18 mouse cellular contexts compared by ENCODE assay signal in genomic region chr1:171501016-171501610, GRCm38 (mm10). TPM values are rescaled to one million over a fixed set of nuclear protein-coding genes. Genes with fewer than 3 reads are reported as not detected.
DNase-seq lines count a peak whose midpoint lies in the region; ATAC-seq lines count a peak whose summit lies in the region.
"Had no signal": no experiment of that assay in that cellular context is flagged by ENCODE, and none has a peak within 500 bp of the region (broad histone marks: within the 10 kb centered on the region; RNA-seq: fewer than 3 reads in every experiment).

No protein-coding gene starts in this region.

- H3K9ac ChIP-seq in heart, embryonic 16.5 days (ENCODE audit: low read length) = no peak overlapping the region
- no peak overlapping the region for H3K9ac ChIP-seq in embryonic facial prominence, embryonic 12.5 days
- no peak overlapping the region for H3K9ac ChIP-seq in limb, embryonic 12.5 days (replicated peaks)
- H3K9ac ChIP-seq: forebrain, embryonic 12.5 days; lung, embryonic 15.5 days had no signal

- no peak overlapping the region for H3K4me3 ChIP-seq in heart, embryonic 16.5 days (ENCODE audit: low read length)
- peak overlapping the region; percentile 34 for H3K4me3 ChIP-seq in megakaryocyte, embryonic 14.5 days (replicated peaks)
- H3K4me3 ChIP-seq in embryonic facial prominence, embryonic 12.5 days = no peak overlapping the region
- no peak overlapping the region for H3K4me3 ChIP-seq in limb, embryonic 12.5 days (replicated peaks)

- H3K27me3 ChIP-seq in heart, embryonic 16.5 days (ENCODE audit: control insufficient read depth, insufficient read depth, low read length) = no peaks in the 10 kb centered on the region
- no peaks in the 10 kb centered on the region for H3K27me3 ChIP-seq in megakaryocyte, embryonic 14.5 days (replicated peaks)
- no peaks in the 10 kb centered on the region for H3K27me3 ChIP-seq in embryonic facial prominence, embryonic 12.5 days
- H3K27me3 ChIP-seq in limb, embryonic 12.5 days = no peaks in the 10 kb centered on the region
- H3K27me3 ChIP-seq: forebrain, embryonic 12.5 days; lung, embryonic 15.5 days had no signal

- peak overlapping the region; percentile 95 for H3K27ac ChIP-seq in heart, embryonic 16.5 days (ENCODE audit: low read length)
- peak overlapping the region; percentile 43; the same call in 1 of the 2 replicates for H3K27ac ChIP-seq in embryonic facial prominence, embryonic 12.5 days
- peak overlapping the region; percentile 79; the same call in 1 of the 2 replicates for H3K27ac ChIP-seq in limb, embryonic 12.5 days

- 49% methylated on average over 6 of the region's 6 CpGs for WGBS in heart, embryonic 16.5 days
- 62% methylated on average over 6 of the region's 6 CpGs for WGBS in embryonic facial prominence, embryonic 12.5 days
- 56% methylated on average over 6 of the region's 6 CpGs for WGBS in limb, embryonic 12.5 days

- no peak for ATAC-seq in heart, embryonic 16.5 days (replicated peaks; ENCODE audit: extremely low read depth, insufficient read depth, low FRiP score)
- ATAC-seq in megakaryocyte, adult 5-6 weeks (ENCODE audit: poor library complexity, severe bottlenecking) = no peak
- ATAC-seq in embryonic facial prominence, embryonic 12.5 days (ENCODE audit: insufficient number of reproducible peaks, insufficient read depth, low FRiP score, low TSS enrichment) = no peak
- ATAC-seq in limb, embryonic 12.5 days (ENCODE audit: insufficient number of reproducible peaks, insufficient read depth, low FRiP score, low TSS enrichment, low read depth) = no peak

- H3K4me1 ChIP-seq in heart, embryonic 16.5 days (ENCODE audit: control insufficient read depth, insufficient read depth, low read length) = peaks cover 7% of the 10 kb centered on the region
- H3K4me1 ChIP-seq in megakaryocyte, embryonic 14.5 days = peaks cover 39% of the 10 kb centered on the region
- 0 out of 2 replicates have a peak, but pooled peaks cover 3% of the 10 kb centered on the region for H3K4me1 ChIP-seq in embryonic facial prominence, embryonic 12.5 days
- peaks cover 3% of the 10 kb centered on the region for H3K4me1 ChIP-seq in limb, embryonic 12.5 days (replicated peaks)

- H3K9me3 ChIP-seq in heart, embryonic 16.5 days (replicated peaks; ENCODE audit: control insufficient read depth, low read length) = peaks cover 7% of the 10 kb centered on the region
- no peaks in the 10 kb centered on the region for H3K9me3 ChIP-seq in megakaryocyte, embryonic 14.5 days
- 0 out of 2 replicates have a peak, but pooled peaks cover 1% of the 10 kb centered on the region for H3K9me3 ChIP-seq in embryonic facial prominence, embryonic 12.5 days
- H3K9me3 ChIP-seq in limb, embryonic 12.5 days = 0 out of 2 replicates have a peak, but pooled peaks cover 3% of the 10 kb centered on the region
- H3K9me3 ChIP-seq: forebrain, embryonic 12.5 days; lung, embryonic 15.5 days had no signal

- H3K36me3 ChIP-seq in heart, embryonic 16.5 days (ENCODE audit: control insufficient read depth, insufficient read depth) = no peaks in the 10 kb centered on the region
- H3K36me3 ChIP-seq in megakaryocyte, embryonic 14.5 days (replicated peaks; ENCODE audit: low read length) = no peaks in the 10 kb centered on the region
- H3K36me3 ChIP-seq in embryonic facial prominence, embryonic 12.5 days = no peaks in the 10 kb centered on the region
- H3K36me3 ChIP-seq in limb, embryonic 12.5 days = no peaks in the 10 kb centered on the region
- H3K36me3 ChIP-seq: forebrain, embryonic 12.5 days; lung, embryonic 15.5 days had no signal

- DNase-seq in heart, postnatal 4 days = no peak
- no peak for DNase-seq in right cerebral cortex, postnatal 25 days
- no peak for DNase-seq in lung, postnatal 36 days
- DNase-seq: gastrocnemius, postnatal 25 days; layer of hippocampus, adult 9-11 months; right cerebral cortex, adult 18-20 months; thymus, adult 18-20 months had no signal

- peak overlapping the region; percentile 85 for H3K4me2 ChIP-seq in heart, embryonic 16.5 days (ENCODE audit: low read depth, low read length)
- H3K4me2 ChIP-seq in embryonic facial prominence, embryonic 12.5 days (replicated peaks) = no peak overlapping the region
- no peak overlapping the region for H3K4me2 ChIP-seq in limb, embryonic 12.5 days

RNA-seq across cellular contexts. Expression of gene Alyref2, which starts 2.2 kb away (rescaled TPM):
- polyA plus RNA-seq in heart, embryonic 16.5 days (2015; fragmentation: Nextera tagmentation; extraction: Ambion mirVana) = 15.8 and 17.2 TPM in 2 replicates
- total RNA-seq in heart, postnatal 4 days (2021) = 1 to 10 TPM; 4.3 to 4.9 TPM
- polyA plus RNA-seq in megakaryocyte, embryonic 14.5 days (2012; ENCODE audit: insufficient read depth, low replicate concordance) = 4.6 and 9.8 TPM in 2 replicates
- 8.7 and 11.4 TPM in 2 replicates for total RNA-seq in megakaryocyte, adult 5-6 weeks (2015)
- total RNA-seq in megakaryocyte, adult 5-6 weeks (2017) = 12.7 and 13.2 TPM in 2 replicates
- 13.3 and 14.6 TPM in 2 replicates for polyA plus RNA-seq in embryonic facial prominence, embryonic 12.5 days (2016; fragmentation: Nextera tagmentation; extraction: Ambion mirVana)
- 11.7 and 12.6 TPM in 2 replicates for polyA plus RNA-seq in limb, embryonic 12.5 days (2016; fragmentation: Nextera tagmentation; extraction: Ambion mirVana)

RNA-seq across cellular contexts. Expression of gene Itln1, which starts 34.0 kb away (rescaled TPM):
- polyA plus RNA-seq in heart, embryonic 16.5 days (2015; fragmentation: Nextera tagmentation; extraction: Ambion mirVana) = 0.49 TPM in 1 of 2 replicates, not detected in the other
- not detected for total RNA-seq in heart, postnatal 4 days (2021)
- polyA plus RNA-seq in megakaryocyte, embryonic 14.5 days (2012; ENCODE audit: insufficient read depth, low replicate concordance) = 0.94 TPM in 1 of 2 replicates, not detected in the other
- not detected in 2 replicates for total RNA-seq in megakaryocyte, adult 5-6 weeks (2015)
- total RNA-seq in megakaryocyte, adult 5-6 weeks (2017) = not detected in 2 replicates
- polyA plus RNA-seq in embryonic facial prominence, embryonic 12.5 days (2016; fragmentation: Nextera tagmentation; extraction: Ambion mirVana) = not detected in 2 replicates
- polyA plus RNA-seq in limb, embryonic 12.5 days (2016; fragmentation: Nextera tagmentation; extraction: Ambion mirVana) = not detected in 2 replicates
- total RNA-seq: adrenal gland, adult 2 months; gastrocnemius, postnatal 25 days; left cerebral cortex, postnatal 25 days had no signal
- polyA plus RNA-seq: adrenal gland, adult 2 months; forebrain, embryonic 12.5 days; lung, embryonic 15.5 days; midbrain, embryonic 14.5 days; neural tube, embryonic 14.5 days had no signal

RNA-seq across cellular contexts. Expression of gene Cd244a, which starts 57.9 kb away (rescaled TPM):
- 0.76 and 1.1 TPM in 2 replicates for polyA plus RNA-seq in heart, embryonic 16.5 days (2015; fragmentation: Nextera tagmentation; extraction: Ambion mirVana)
- under 1 TPM; 0.07 to 0.16 TPM for total RNA-seq in heart, postnatal 4 days (2021)
- not detected in 2 replicates for polyA plus RNA-seq in megakaryocyte, embryonic 14.5 days (2012; ENCODE audit: insufficient read depth, low replicate concordance)
- 12.3 and 15.1 TPM in 2 replicates for total RNA-seq in megakaryocyte, adult 5-6 weeks (2015)
- total RNA-seq in megakaryocyte, adult 5-6 weeks (2017) = 16.3 and 16.8 TPM in 2 replicates
- 0.08 TPM in 1 of 2 replicates, not detected in the other for polyA plus RNA-seq in embryonic facial prominence, embryonic 12.5 days (2016; fragmentation: Nextera tagmentation; extraction: Ambion mirVana)
- polyA plus RNA-seq in limb, embryonic 12.5 days (2016; fragmentation: Nextera tagmentation; extraction: Ambion mirVana) = 0.10 TPM in 2 replicates
- total RNA-seq: gastrocnemius, postnatal 25 days; left cerebral cortex, postnatal 25 days had no signal
- polyA plus RNA-seq: forebrain, embryonic 12.5 days; neural tube, embryonic 14.5 days had no signal

Comparison
In these comparisons a context has a peak if more than half of its experiments do, and no peak if none do; other contexts are left out.
1. H3K27ac ChIP-seq: peak in every context shown above with its lines; median percentile 95 in heart, embryonic 16.5 days; 79 in limb, embryonic 12.5 days; 43 in embryonic facial prominence, embryonic 12.5 days.